Mouse (Mus musculus): ENCODE results near the gene Magi2.

The Magi2 gene

GRCm38 (mm10) chr5:20657056-20657455 is 1430.2 kb downstream of the Magi2 start:
- no peak for DNase-seq (ENCODE audit: low read depth)

DNA sequence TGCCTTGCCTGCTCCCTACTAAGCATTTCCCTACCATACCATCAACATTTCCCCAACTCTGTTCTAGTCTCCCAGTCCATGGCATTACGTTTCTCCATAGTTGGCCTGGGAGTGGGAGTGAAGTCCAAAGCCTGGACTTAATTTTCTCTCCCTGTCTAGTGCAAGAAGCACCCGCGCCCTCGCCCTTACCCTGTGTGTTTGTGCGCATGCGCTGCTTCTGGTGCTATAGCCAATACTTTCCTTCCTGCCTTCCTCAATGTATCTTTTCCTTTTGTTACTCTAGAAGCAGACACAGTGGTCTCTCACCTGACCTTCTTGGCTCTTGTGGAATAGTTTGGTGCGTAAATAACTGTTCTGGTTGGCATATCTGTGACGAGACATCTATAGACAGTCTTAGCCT is 1440.8 kb downstream of the Magi2 start:
- no peak for DNase-seq (ENCODE audit: low read depth)

DNA sequence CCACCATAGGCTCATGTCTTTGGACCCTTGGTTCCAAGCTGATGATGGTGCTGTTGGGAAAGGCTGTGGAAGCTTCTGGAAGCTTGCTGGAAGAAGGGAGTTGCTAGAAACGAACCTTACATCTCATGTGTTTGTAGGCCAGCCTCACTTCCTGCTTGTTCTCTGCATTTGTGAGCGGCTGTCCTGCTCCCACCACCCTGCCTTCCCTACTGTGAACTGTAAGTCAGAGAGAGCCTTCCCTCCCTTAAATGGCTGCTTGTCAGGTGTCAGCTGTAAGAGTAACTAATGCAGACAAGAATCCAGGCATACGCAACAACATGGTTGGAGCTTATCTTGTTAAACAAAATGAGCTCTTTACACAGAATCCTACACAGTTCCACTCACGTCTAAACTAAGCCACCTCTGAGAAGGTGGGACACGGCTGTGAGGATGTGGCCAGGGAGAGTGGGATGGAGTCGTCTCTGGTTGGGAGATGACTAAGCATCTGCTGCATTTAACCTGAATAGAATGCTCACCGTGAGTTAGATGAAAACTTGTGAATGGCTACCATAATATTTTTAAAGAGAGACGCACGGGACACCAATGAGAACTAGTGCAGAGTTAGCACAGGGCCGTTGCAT is 1442.0 kb downstream of the Magi2 start:
- no peak for DNase-seq (ENCODE audit: low read depth)

DNA sequence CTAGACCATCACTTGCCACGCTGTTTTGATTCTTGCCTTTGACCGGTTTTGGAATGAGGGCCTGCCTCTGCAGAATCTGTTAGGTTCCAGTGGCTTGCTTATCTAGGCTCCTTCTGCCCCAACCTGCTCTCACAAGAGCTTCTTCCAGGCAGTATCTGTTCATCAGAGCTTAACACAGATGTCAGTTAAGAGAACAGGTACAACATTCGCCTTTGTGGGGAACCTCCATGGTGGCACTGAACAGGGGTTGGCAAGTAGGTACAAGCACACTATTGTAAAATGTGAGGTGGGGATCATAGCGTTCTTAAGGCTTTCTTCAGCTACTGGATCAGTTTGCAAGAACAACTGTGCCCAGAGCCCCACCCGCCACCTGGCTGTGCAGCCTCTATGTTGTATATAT is 1442.6 kb downstream of the Magi2 start:
- no peak for DNase-seq (ENCODE audit: low read depth)

DNA sequence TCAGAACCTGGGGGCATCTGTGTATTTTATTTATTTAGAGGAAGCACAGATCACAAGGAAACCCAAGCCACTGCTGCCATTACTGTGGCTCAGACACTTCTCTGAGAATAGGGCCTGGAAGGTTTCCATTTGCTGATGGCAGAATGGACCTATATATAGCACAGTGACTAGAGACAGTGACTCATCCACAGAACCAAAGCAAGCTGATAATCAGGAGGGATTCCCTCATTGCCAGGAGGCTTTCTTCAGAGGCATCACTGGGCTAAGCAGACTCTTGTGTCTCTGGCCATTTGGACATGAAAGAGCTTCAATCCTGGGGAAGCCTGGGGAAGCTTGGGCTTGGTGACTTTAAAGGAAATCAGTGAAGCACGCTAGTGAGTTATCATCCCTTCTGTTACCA is 1445.0 kb downstream of the Magi2 start:
- DNase-seq (ENCODE audit: low read depth): no peak

DNA sequence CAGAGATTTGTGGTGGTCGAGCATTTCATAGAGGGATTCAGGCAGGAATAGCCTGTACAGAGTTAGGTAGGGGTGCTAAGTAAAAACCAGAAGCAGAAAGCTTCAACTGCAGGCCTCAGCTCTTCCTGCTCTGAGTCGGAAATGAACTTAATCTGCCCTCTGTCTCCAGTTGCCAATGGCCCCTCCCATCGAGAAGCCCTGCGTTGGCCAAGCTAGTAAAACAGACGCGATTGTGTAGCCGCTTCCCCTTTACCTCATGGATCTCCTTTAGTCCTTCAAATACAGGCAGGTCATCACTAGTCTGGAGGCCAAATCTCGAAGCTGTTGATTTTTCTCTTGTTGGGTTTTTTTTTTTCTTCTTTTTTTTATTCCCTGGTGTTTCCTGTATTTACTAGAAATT is 1447.7 kb downstream of the Magi2 start:
- DNase-seq (ENCODE audit: low read depth): no peak

DNA sequence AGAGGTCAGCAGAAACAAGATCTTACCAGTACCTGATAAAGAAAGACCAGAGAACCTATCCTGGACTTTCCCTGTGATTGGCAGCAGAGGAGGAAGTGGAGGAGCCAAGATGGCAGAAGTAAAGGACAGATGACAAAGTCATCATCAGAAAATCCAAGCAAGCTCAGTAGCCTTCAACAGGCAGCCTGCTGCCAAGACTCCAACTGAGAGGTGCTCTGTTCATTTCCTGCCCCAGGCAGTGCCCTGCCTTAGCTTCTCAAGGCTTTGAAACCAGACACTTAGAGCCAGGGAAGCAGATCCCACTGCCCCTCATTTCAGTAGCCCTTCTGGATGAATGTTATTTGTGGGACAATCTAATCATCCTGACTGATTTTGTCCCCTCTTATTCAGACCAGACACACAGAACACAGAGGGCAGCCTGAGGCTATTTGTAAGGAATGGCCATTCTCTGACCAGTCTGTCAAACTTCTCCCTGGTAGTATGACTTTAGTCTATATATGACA is 1448.4 kb downstream of the Magi2 start:
- DNase-seq (ENCODE audit: low read depth): no peak

GRCm38 (mm10) chr5:20676193-20676871 is 1449.5 kb downstream of the Magi2 start:
- DNase-seq (ENCODE audit: low read depth): no peak

GRCm38 (mm10) chr5:20677246-20677645 is 1450.4 kb downstream of the Magi2 start:
- no peak for DNase-seq (ENCODE audit: low read depth)

DNA sequence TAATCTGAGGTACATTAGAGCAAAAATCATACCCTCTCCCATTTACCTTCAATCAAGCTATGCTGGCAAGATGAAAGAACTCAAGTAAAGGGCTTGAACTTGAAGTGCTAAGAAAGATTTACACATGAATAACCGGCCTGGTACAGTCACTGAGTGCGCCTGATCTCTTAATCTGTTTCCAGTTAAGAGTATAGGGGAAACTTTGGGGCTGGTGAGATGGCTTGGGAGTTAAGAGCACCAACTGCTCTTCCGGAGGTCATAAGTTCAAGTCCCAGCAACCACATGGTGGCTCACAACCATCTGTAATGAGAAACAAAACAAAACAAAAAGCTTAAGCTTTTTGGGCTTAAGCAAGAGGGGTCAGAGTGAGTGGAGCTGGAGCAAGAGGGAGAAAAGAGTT is 1451.7 kb downstream of the Magi2 start:
- no peak for DNase-seq (ENCODE audit: low read depth)

- no peak for DNase-seq (ENCODE audit: low read depth)
Observed at GRCm38 (mm10) chr5:20679920-20680319, 1453.1 kb downstream of the Magi2 start.

GRCm38 (mm10) chr5:20680833-20681530 is 1454.1 kb downstream of the Magi2 start:
- no peak for DNase-seq (ENCODE audit: low read depth)

- no peak for DNase-seq (ENCODE audit: low read depth)
Observed at GRCm38 (mm10) chr5:20681660-20682059, 1454.8 kb downstream of the Magi2 start.

DNA sequence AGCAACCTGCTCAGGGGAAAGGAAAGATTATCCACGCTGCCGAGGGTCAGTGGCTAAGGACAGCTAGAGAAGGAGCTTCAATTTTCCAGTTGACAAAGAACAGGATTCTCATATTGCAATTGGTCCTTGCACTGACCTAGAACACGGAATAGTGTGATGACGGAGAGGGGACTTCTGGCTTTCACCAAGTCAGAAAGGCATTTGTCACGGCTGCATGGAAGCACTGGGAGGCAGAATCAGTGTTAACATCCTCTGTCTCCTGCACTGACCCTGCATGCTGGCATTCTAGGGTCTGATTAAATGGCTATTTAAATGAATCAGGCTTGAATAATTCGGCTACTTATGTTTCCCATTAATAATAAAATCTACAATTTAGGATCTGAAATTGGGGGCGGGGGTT is 1455.4 kb downstream of the Magi2 start:
- no peak for DNase-seq (ENCODE audit: low read depth)

- DNase-seq (ENCODE audit: low read depth): no peak
Observed at GRCm38 (mm10) chr5:20684112-20684511, 1457.3 kb downstream of the Magi2 start.

DNA sequence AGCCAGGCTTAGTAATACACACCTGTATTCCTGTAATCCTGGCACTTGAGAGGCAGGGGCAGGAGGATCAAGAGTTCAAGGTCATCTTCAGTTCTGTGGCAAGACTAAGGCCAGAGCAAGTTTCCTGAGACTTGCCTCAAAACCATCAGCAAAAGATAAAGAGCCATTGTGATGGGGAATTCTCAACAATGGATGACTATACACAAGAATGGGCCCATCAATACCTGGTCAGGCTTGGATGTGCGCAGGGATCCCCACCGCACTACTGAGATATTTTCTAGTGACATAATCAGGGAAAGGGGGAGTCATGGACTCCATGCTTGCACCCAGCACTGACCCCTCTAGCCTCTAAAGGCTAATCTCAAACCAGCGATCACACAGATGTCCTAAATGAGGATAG is 1465.4 kb downstream of the Magi2 start:
- DNase-seq (ENCODE audit: low read depth): no peak

GRCm38 (mm10) chr5:20699116-20699515 is 1472.3 kb downstream of the Magi2 start:
- no peak for DNase-seq (ENCODE audit: low read depth)

DNA sequence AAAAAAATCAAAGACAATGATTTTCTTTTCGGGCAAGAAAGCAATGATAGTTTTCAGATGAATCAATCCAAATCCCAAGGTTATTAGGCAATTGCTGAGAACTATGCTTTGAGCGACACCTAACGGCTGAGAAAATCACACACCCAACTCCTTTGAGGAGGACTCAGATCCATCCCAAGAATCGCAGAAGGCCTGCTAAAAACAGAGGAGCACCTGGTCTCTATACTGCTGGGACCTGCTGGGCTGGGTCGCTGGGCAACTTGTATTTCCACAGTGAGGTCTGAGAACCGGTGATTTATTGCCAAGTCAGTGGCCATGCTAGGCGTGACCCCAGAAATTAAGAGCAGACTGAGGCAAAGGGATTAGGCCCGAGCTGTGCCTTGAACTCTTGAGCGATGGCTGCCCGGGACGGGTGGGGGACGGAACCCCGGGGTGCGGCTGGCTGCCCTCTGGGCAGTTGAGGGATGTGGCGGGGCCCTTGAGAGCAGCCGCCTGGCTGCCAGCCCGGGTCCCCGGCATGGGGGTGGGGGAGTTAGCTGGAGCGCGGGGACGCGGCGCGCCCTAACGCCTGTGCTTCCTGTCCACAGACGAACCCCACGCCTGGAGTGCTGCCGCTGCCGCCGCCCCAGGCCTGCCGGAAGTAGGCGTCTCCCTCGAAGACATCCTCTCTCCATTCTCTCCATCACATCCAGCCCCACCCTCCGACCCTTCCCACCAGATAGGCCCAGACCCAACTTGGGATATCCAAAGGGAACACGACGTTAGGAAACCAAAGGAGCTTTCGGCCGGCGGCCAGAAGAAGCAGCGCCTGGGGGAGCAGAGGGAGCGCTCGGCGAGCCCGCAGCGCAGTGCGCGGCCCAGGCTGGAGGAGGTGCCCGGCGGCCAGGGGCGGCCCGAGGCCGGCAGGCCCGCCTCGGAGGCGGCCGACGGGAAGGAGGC is 1474.9 kb downstream of the Magi2 start:
- DNase-seq (ENCODE audit: low read depth): peak; percentile 85

DNA sequence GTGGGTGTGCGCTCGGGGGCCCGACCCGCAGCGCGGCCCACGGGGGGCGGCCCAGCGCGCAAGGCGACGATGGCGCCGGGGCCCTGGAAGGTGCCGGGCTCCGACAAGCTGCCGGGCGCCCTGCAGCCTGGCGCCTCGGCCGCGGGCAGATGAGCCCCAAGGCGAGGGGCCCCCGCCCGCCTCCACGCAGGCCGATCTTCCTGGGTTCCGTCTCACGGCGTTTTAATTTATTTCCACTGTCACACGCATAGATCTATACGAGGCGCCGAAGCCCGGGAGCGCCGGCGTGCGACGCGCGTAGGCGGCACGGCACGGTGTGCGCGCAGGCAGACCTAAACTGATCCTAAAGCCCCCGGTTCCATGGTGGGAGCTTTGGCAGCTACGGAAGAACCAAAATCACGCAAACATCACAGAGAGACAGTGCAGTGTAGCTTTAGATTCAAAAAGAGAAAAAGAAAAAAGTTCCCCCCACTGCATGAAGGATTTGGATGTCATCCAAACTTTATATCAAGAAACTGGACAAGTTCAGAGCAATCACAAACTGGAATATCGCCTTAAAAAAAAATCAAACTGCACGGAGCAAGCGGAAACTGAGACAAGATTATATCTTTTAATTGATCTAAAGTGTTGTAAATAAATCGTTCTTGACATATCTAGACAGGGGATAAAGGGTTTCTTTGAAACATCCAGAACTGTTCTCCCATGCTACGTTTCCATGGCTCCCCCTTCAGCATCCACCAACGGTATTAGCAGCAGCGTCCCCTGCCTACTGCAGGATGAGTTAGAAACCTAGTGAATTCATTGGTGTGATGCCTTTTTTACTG is 1475.9 kb downstream of the Magi2 start:
- peak; percentile 66 for DNase-seq (ENCODE audit: low read depth)

DNA sequence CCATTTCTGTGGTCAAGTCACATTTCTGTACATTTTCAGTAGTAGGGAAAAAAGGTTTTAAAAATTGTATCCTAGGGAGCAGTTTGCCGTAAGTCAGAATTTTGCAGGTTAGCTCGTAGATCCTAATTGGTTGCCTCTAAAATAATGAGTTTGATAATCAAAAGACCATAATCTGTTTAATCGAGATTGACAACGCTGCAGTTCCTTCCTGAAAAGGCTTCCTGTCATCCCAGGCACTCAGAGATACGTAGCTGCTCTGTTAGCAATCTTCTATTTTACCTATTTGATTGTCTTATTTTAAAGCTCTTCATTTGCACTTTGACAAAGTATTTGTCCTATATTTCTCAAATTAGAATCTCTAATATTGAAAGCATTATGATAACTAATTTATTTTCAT is 1476.5 kb downstream of the Magi2 start:
- no peak for DNase-seq (ENCODE audit: low read depth)

GRCm38 (mm10) chr5:20703971-20704575 is 1477.2 kb downstream of the Magi2 start:
- DNase-seq (ENCODE audit: low read depth): no peak

All from naive thymus-derived CD4-positive, alpha-beta T cell, adult 2 months (primary cell).